Mouse (Mus musculus) bone marrow macrophage, adult 2 months (primary cell): ENCODE measurements at regions not wholly inside any gene's neighbourhood (a gene's known extent, or its start where the extent isn't known, plus 50 kb on each side); places are given as distances from the start of the nearest gene placed in this dataset.

Experiments used
- H3K27ac ChIP-seq: 2 replicates; pipeline ENCODE4 v1.5.1; 2012; ENCODE audit warnings: low read depth, low read length; ENCODE audit not compliant: insufficient read depth
- H3K4me1 ChIP-seq: 2 replicates; pipeline ENCODE4 v1.6.1; 2012; ENCODE audit warnings: low read length; ENCODE audit not compliant: control insufficient read depth, insufficient read depth
- H3K4me3 ChIP-seq: 2 replicates; pipeline ENCODE4 v1.5.1; 2012; ENCODE audit warnings: mild to moderate bottlenecking, low read length, moderate library complexity; ENCODE audit not compliant: insufficient read depth
- CTCF ChIP-seq: IDR thresholded peaks from 2 replicates; pipeline ENCODE4 v1.5.1; 2012; ENCODE audit warnings: low read depth, mild to moderate bottlenecking, low read length, moderate library complexity
- POLR2A ChIP-seq: IDR thresholded peaks from 2 replicates; pipeline ENCODE4 v1.6.1; 2012; ENCODE audit warnings: mild to moderate bottlenecking, low read depth, low read length, borderline replicate concordance

- H3K4me3 ChIP-seq: no peak overlapping the region
- H3K4me1 ChIP-seq: no peaks in the 10 kb centered on the region
- H3K27ac ChIP-seq: no peak overlapping the region
- no peak for TF ChIP-seq CTCF
- TF ChIP-seq POLR2A: no peak
Measured at GRCm38 (mm10) chr6:101513696-101514095, 136.0 kb upstream of the Pdzrn3 start.

- no peak overlapping the region for H3K4me3 ChIP-seq
- no peaks in the 10 kb centered on the region for H3K4me1 ChIP-seq
- TF ChIP-seq CTCF (no peak), POLR2A (no peak)
- H3K27ac ChIP-seq: no peak overlapping the region
Measured at GRCm38 (mm10) chr6:101502149-101502548, 124.5 kb upstream of the Pdzrn3 start.

- no peak for TF ChIP-seq POLR2A
- no peak for TF ChIP-seq CTCF
- Histone ChIP-seq H3K27ac (no peak overlapping the region), H3K4me3 (no peak overlapping the region), H3K4me1 (no peaks in the 10 kb centered on the region)
Measured at GRCm38 (mm10) chr6:101501716-101502115, 124.0 kb upstream of the Pdzrn3 start.

GRCm38 (mm10) chr6:101500202-101500601 is 122.5 kb upstream of the Pdzrn3 start:
- H3K4me3 ChIP-seq: no peak overlapping the region
- H3K4me1 ChIP-seq: no peaks in the 10 kb centered on the region
- H3K27ac ChIP-seq: no peak overlapping the region
- TF ChIP-seq POLR2A (no peak), CTCF (no peak)

GRCm38 (mm10) chr6:101488466-101488865 is 110.8 kb upstream of the Pdzrn3 start:
- Histone ChIP-seq H3K4me3 (no peak overlapping the region), H3K4me1 (no peaks in the 10 kb centered on the region), H3K27ac (no peak overlapping the region)
- TF ChIP-seq POLR2A: no peak
- no peak for TF ChIP-seq CTCF

- no peak overlapping the region for H3K4me3 ChIP-seq
- H3K27ac ChIP-seq: no peak overlapping the region
- H3K4me1 ChIP-seq: no peaks in the 10 kb centered on the region
- no peak for TF ChIP-seq POLR2A
- no peak for TF ChIP-seq CTCF
Measured at GRCm38 (mm10) chr6:101484526-101485287, 107.0 kb upstream of the Pdzrn3 start.

- TF ChIP-seq CTCF: no peak
- TF ChIP-seq POLR2A: no peak
- Histone ChIP-seq H3K4me3 (no peak overlapping the region), H3K27ac (no peak overlapping the region), H3K4me1 (no peaks in the 10 kb centered on the region)
Measured at GRCm38 (mm10) chr6:101482635-101483465, 105.2 kb upstream of the Pdzrn3 start.

GRCm38 (mm10) chr6:101473956-101474355 is 96.3 kb upstream of the Pdzrn3 start:
- no peak overlapping the region for H3K4me3 ChIP-seq
- no peak overlapping the region for H3K27ac ChIP-seq
- TF ChIP-seq POLR2A: no peak
- H3K4me1 ChIP-seq: no peaks in the 10 kb centered on the region

- H3K4me1 ChIP-seq: no peaks in the 10 kb centered on the region
- H3K4me3 ChIP-seq: no peak overlapping the region
- TF ChIP-seq CTCF: no peak
- no peak for TF ChIP-seq POLR2A
- H3K27ac ChIP-seq: no peak overlapping the region
Measured at GRCm38 (mm10) chr6:101473257-101473925, 95.7 kb upstream of the Pdzrn3 start.
